Mouse (Mus musculus): Measurements from ENCODE around the gene Btbd16.

DNA sequence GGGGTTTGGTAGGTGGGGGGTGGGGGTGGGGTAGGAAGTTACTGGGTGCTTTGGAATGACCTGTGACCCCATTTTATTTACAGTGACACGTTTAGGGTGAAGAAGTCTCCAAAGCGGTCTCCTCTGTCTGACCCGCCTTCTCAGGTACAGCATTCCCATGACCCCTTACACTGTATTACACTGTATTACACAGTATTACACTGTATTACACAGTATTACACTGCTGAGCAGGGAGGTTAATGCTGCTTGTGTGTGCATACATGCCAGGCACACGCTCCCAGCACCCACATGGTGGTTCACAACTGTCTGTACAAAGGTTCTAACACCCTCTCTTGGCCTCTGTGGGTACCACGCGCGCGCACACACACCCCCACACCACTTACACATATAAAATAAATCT is 40.4 kb upstream of the Btbd16 start:
- TF ChIP-seq POLR2A (IDR thresholded peaks at IDR 0.05; ENCODE audit: insufficient read depth, low read depth, low read length) (no peak), EP300 (IDR thresholded peaks at IDR 0.05; ENCODE audit: insufficient read depth, low read depth, low read length) (no peak), CTCF (IDR thresholded peaks at IDR 0.05) (no peak)

All from heart, adult 2 months (tissue).